ENCODE assay signal across 23 mouse cellular contexts in genomic region chr1:193844461-193844860, GRCm38 (mm10).
DNase-seq lines count a peak whose midpoint lies in the region; ATAC-seq and TF ChIP-seq lines count a peak whose summit lies in the region.
"Had no signal": no experiment of that assay in that cellular context is flagged by ENCODE, and none has a peak within 500 bp of the region (broad histone marks: within the 10 kb centered on the region; RNA-seq: fewer than 3 reads in every experiment).

No protein-coding gene starts in this region.

- DNase-seq in heart, adult 11 months: peak; percentile 90
- DNase-seq in heart, postnatal 4 days: no peak
- DNase-seq in CH12.LX (ENCODE audit: extremely low read depth): peak; percentile 24
- no peak for DNase-seq in adrenal gland, postnatal 14 days
- DNase-seq in B cell, adult 2 months: no peak
- DNase-seq: cerebellum, adult 2 months; cerebellum, postnatal 25 days; embryo, embryonic 11 days; lung, adult 2 months; midbrain, embryonic 14.5 days; thymus, postnatal 25 days had no signal

- no peak overlapping the region for H3K27ac ChIP-seq in kidney, embryonic 16.5 days (ENCODE audit: low read length)
- no peak overlapping the region for H3K27ac ChIP-seq in kidney, embryonic 14.5 days (ENCODE audit: low read depth, low read length)
- no peak overlapping the region for H3K27ac ChIP-seq in CH12.LX (ENCODE audit: insufficient read depth, low read depth)
- H3K27ac ChIP-seq: embryonic facial prominence, embryonic 15.5 days; intestine, embryonic 15.5 days; left cerebral cortex, adult 2 months; neural tube, embryonic 12.5 days had no signal

- H3K4me1 ChIP-seq in kidney, embryonic 16.5 days (ENCODE audit: insufficient read depth, low read length): peaks cover 11% of the 10 kb centered on the region
- H3K4me1 ChIP-seq in kidney, embryonic 14.5 days (ENCODE audit: control insufficient read depth, insufficient read depth, low read length): 0 out of 2 replicates have a peak, but pooled peaks cover 6% of the 10 kb centered on the region
- H3K4me1 ChIP-seq in CH12.LX (ENCODE audit: control insufficient read depth in 1 of 2, insufficient read depth in 2 of 2): peaks cover 0 to 13% of the 10 kb centered on the region in 2 experiments; a peak in 2 of 4 replicates
- H3K4me1 ChIP-seq: embryonic facial prominence, embryonic 15.5 days; intestine, embryonic 15.5 days; neural tube, embryonic 12.5 days had no signal

- no peak for TF ChIP-seq CTCF in CH12.LX (conservative IDR thresholded peaks at IDR 0.05 in 1 of 2, IDR thresholded peaks at IDR 0.05 in 1 of 2; ENCODE audit: low read depth in 2 of 2, low read length in 2 of 2)

- no peak overlapping the region for H3K9ac ChIP-seq in kidney, embryonic 16.5 days (replicated peaks; ENCODE audit: low read length)
- H3K9ac ChIP-seq in kidney, embryonic 14.5 days (ENCODE audit: low read depth, low read length): no peak overlapping the region
- H3K9ac ChIP-seq in CH12.LX (ENCODE audit: insufficient read depth, low read depth): no peak overlapping the region
- H3K9ac ChIP-seq: embryonic facial prominence, embryonic 15.5 days; intestine, embryonic 15.5 days; neural tube, embryonic 12.5 days had no signal

- no peaks in the 10 kb centered on the region for H3K36me3 ChIP-seq in kidney, embryonic 16.5 days (ENCODE audit: insufficient read depth, low read length)
- no peaks in the 10 kb centered on the region for H3K36me3 ChIP-seq in kidney, embryonic 14.5 days (ENCODE audit: control insufficient read depth, insufficient read depth, low read length)
- no peaks in the 10 kb centered on the region for H3K36me3 ChIP-seq in CH12.LX (replicated peaks in 1 of 2; ENCODE audit: control insufficient read depth in 1 of 2, insufficient read depth in 1 of 2, low read length in 1 of 2)
- H3K36me3 ChIP-seq: embryonic facial prominence, embryonic 15.5 days; G1E; intestine, embryonic 15.5 days; neural tube, embryonic 12.5 days had no signal

- TF ChIP-seq EP300 in CH12.LX (IDR thresholded peaks at IDR 0.05; ENCODE audit: low read length): peak; percentile 23; the same call in 1 of the 2 replicates

- in situ Hi-C loops in CH12.LX (cut with MboI; ENCODE audit: low pct_ligation_motif_present, low pct_unique_long_range_greater_than_20kb, low sequenced_read_pairs): no loop called here

- H3K9me3 ChIP-seq in kidney, embryonic 16.5 days (ENCODE audit: low read length): no peaks in the 10 kb centered on the region
- H3K9me3 ChIP-seq in kidney, embryonic 14.5 days (ENCODE audit: control insufficient read depth, low read length): no peaks in the 10 kb centered on the region
- H3K9me3 ChIP-seq in CH12.LX (replicated peaks; ENCODE audit: low read length): no peaks in the 10 kb centered on the region
- H3K9me3 ChIP-seq: embryonic facial prominence, embryonic 15.5 days; G1E; intestine, embryonic 15.5 days; neural tube, embryonic 12.5 days had no signal

- no peaks in the 10 kb centered on the region for H3K27me3 ChIP-seq in kidney, embryonic 16.5 days (ENCODE audit: insufficient read depth, low read length)
- no peaks in the 10 kb centered on the region for H3K27me3 ChIP-seq in kidney, embryonic 14.5 days (ENCODE audit: control insufficient read depth, insufficient read depth, low read length)
- no peaks in the 10 kb centered on the region for H3K27me3 ChIP-seq in CH12.LX (replicated peaks)
- H3K27me3 ChIP-seq: embryonic facial prominence, embryonic 15.5 days; intestine, embryonic 15.5 days; neural tube, embryonic 12.5 days; Patski had no signal

- H3K4me2 ChIP-seq in kidney, embryonic 16.5 days (replicated peaks; ENCODE audit: low read depth, low read length): no peak overlapping the region
- no peak overlapping the region for H3K4me2 ChIP-seq in kidney, embryonic 14.5 days (replicated peaks; ENCODE audit: low read depth, low read length)
- no peak overlapping the region for H3K4me2 ChIP-seq in CH12.LX (ENCODE audit: insufficient read depth, low read depth, poor library complexity, severe bottlenecking)
- H3K4me2 ChIP-seq: embryonic facial prominence, embryonic 15.5 days; intestine, embryonic 15.5 days; liver, embryonic 11.5 days; neural tube, embryonic 12.5 days had no signal

- no peak overlapping the region for H3K4me3 ChIP-seq in kidney, embryonic 16.5 days (ENCODE audit: low read length)
- no peak overlapping the region for H3K4me3 ChIP-seq in kidney, embryonic 14.5 days (ENCODE audit: low read length)
- H3K4me3 ChIP-seq in CH12.LX (replicated peaks in 1 of 3; ENCODE audit: low read depth in 2 of 3, low read length in 2 of 3, poor library complexity in 1 of 3): no peak overlapping the region
- H3K4me3 ChIP-seq: embryonic facial prominence, embryonic 15.5 days; intestine, embryonic 15.5 days; left cerebral cortex, adult 2 months; neural tube, embryonic 12.5 days had no signal

- ATAC-seq in kidney, embryonic 16.5 days (ENCODE audit: low FRiP score, low TSS enrichment): peak; percentile 27; the same call in 1 of the 2 replicates
- ATAC-seq in kidney, embryonic 14.5 days (ENCODE audit: low FRiP score, low TSS enrichment): no peak
- ATAC-seq in granulocyte monocyte progenitor cell, adult 5-6 weeks (replicated peaks; ENCODE audit: poor library complexity, severe bottlenecking): peak; percentile 61
- ATAC-seq: forebrain, embryonic 14.5 days; hindbrain, embryonic 16.5 days; intestine, embryonic 15.5 days; Patski had no signal

- dilution Hi-C loops in CH12.LX (cut with MboI; ENCODE audit: extremely low pct_ligation_motif_present, extremely low pct_unique_long_range_greater_than_20kb, low sequenced_read_pairs): no loop called here

- no peak for TF ChIP-seq RAD21 in CH12.LX (IDR thresholded peaks at IDR 0.05; ENCODE audit: low read depth, low read length)

- WGBS in kidney, embryonic 16.5 days: 16% methylated on average over 1 of the region's 1 CpGs
- WGBS in kidney, embryonic 14.5 days: 39% methylated on average over 1 of the region's 1 CpGs

- no peaks in the 10 kb centered on the region for H3K79me2 ChIP-seq in CH12.LX (replicated peaks; ENCODE audit: control insufficient read depth, extremely low read depth, insufficient read depth, poor library complexity, severe bottlenecking)

- no peak for TF ChIP-seq POLR2A in CH12.LX (IDR thresholded peaks at IDR 0.05; ENCODE audit: low read depth, low read length)

TF ChIP-seq in CH12.LX, 34 proteins besides CTCF, POLR2A, EP300 and RAD21:
- no peak for TF ChIP-seq USF1 (IDR thresholded peaks at IDR 0.05; ENCODE audit: low read depth, low read length)
- TF ChIP-seq NELFE (IDR thresholded peaks at IDR 0.05; ENCODE audit: low read depth, low read length): no peak
- TF ChIP-seq SIN3A (IDR thresholded peaks at IDR 0.05; ENCODE audit: low read length): no peak
- no peak for TF ChIP-seq MYC (IDR thresholded peaks at IDR 0.05; ENCODE audit: low read depth, low read length)
- TF ChIP-seq MAZ (IDR thresholded peaks at IDR 0.05; ENCODE audit: low read depth, low read length): no peak
- TF ChIP-seq KAT2A (IDR thresholded peaks at IDR 0.05; ENCODE audit: insufficient replicate concordance, low read length): no peak
- TF ChIP-seq MXI1 (IDR thresholded peaks at IDR 0.05; ENCODE audit: low read depth, low read length): no peak
- no peak for TF ChIP-seq CHD2 (IDR thresholded peaks at IDR 0.05; ENCODE audit: low read length)
- no peak for TF ChIP-seq RCOR1 (conservative IDR thresholded peaks at IDR 0.05; ENCODE audit: low read depth, low read length)
- TF ChIP-seq CHD1 (IDR thresholded peaks at IDR 0.05; ENCODE audit: low read depth, low read length): no peak
- no peak for TF ChIP-seq ZNF384 (IDR thresholded peaks at IDR 0.05; ENCODE audit: low read depth, low read length)
- TF ChIP-seq TBP (conservative IDR thresholded peaks at IDR 0.05; ENCODE audit: low read depth, low read length): no peak
- no peak for TF ChIP-seq JUN (IDR thresholded peaks at IDR 0.05; ENCODE audit: insufficient read depth, low read depth, low read length)
- no peak for TF ChIP-seq SMC3 (IDR thresholded peaks at IDR 0.05; ENCODE audit: low read depth, low read length)
- no peak for TF ChIP-seq GABPA (IDR thresholded peaks at IDR 0.05; ENCODE audit: insufficient replicate concordance, low read depth, low read length)
- TF ChIP-seq ZKSCAN1 (IDR thresholded peaks at IDR 0.05; ENCODE audit: borderline replicate concordance, low read depth, low read length): no peak
- no peak for TF ChIP-seq USF2 (conservative IDR thresholded peaks at IDR 0.05; ENCODE audit: low read depth, low read length)
- no peak for TF ChIP-seq TCF12 (IDR thresholded peaks at IDR 0.05; ENCODE audit: low read depth, low read length)

Comparison
In these comparisons a context has a peak if more than half of its experiments do, and no peak if none do; other contexts are left out.
1. DNase-seq: peak in heart, adult 11 months (single experiment) and CH12.LX (single experiment); none in heart, postnatal 4 days (single experiment), adrenal gland, postnatal 14 days (single experiment) and B cell, adult 2 months (0 of 2).